Mouse (Mus musculus) ovary, postnatal 10 days (tissue): ENCODE results near the gene Edem1.

Experiments used
- DNase-seq: peaks from one replicate; pipeline ENCODE4 v3.0.0; 2022; ENCODE audit warnings: low spot score

Edem1 gene

GRCm38 (mm10) chr6:108875344-108875743 is 46.9 kb downstream of the Edem1 start:
- no peak for DNase-seq

- no peak for DNase-seq
Measured at GRCm38 (mm10) chr6:108876052-108876451, 47.6 kb downstream of the Edem1 start.

- DNase-seq: no peak
Measured at GRCm38 (mm10) chr6:108876486-108876885, 48.0 kb downstream of the Edem1 start.

GRCm38 (mm10) chr6:108880368-108881013 is 52.0 kb downstream of the Edem1 start:
- DNase-seq: no peak

GRCm38 (mm10) chr6:108881074-108881473 is 52.6 kb downstream of the Edem1 start:
- DNase-seq: no peak

GRCm38 (mm10) chr6:108883826-108884225 is 55.4 kb downstream of the Edem1 start:
- DNase-seq: no peak

- DNase-seq: no peak
Measured at GRCm38 (mm10) chr6:108884603-108885002, 56.2 kb downstream of the Edem1 start.

GRCm38 (mm10) chr6:108886346-108886745 is 57.9 kb downstream of the Edem1 start:
- no peak for DNase-seq

- no peak for DNase-seq
Measured at GRCm38 (mm10) chr6:108892589-108892988, 64.1 kb downstream of the Edem1 start.

GRCm38 (mm10) chr6:108895129-108895528 is 66.7 kb downstream of the Edem1 start:
- no peak for DNase-seq

GRCm38 (mm10) chr6:108895976-108896375 is 67.5 kb downstream of the Edem1 start:
- no peak for DNase-seq

GRCm38 (mm10) chr6:108896525-108897087 is 68.2 kb downstream of the Edem1 start:
- no peak for DNase-seq

GRCm38 (mm10) chr6:108899231-108899630 is 70.8 kb downstream of the Edem1 start:
- no peak for DNase-seq

- DNase-seq: no peak
Measured at GRCm38 (mm10) chr6:108902124-108902523, 73.7 kb downstream of the Edem1 start.

GRCm38 (mm10) chr6:108903280-108903679 is 74.8 kb downstream of the Edem1 start:
- DNase-seq: no peak

- DNase-seq: no peak
Measured at GRCm38 (mm10) chr6:108906539-108906938, 78.1 kb downstream of the Edem1 start.
